Mouse (Mus musculus) midbrain, embryonic 15.5 days (tissue): Measurements from ENCODE around the gene Exoc4. TPM values are rescaled to one million over a fixed set of nuclear protein-coding genes. Genes with fewer than 3 reads are reported as not detected.
A peak's percentile ranks its signal among the peaks of the same experiment; 100 is the strongest.

Experiments used
- ATAC-seq: fragments of 200-750 bp; cut with Nextera tagmentation; replicated peaks from 2 replicates; pipeline ENCODE4 v1.8.0; 2017; ENCODE audit warnings: moderate TSS enrichment
- H3K27ac ChIP-seq: fragments of 300-500 bp; sonication (generic); 2 replicates; pipeline ENCODE4 v1.5.1; 2015; ENCODE audit warnings: mild to moderate bottlenecking, inconsistent platforms
- H3K27me3 ChIP-seq: fragments of 300-500 bp; sonication (generic); replicated peaks from 2 replicates; pipeline ENCODE4 v1.6.1; 2015; ENCODE audit warnings: inconsistent platforms
- H3K36me3 ChIP-seq: fragments of 300-500 bp; sonication (generic); replicated peaks from 2 replicates; pipeline ENCODE4 v1.6.1; 2015; ENCODE audit warnings: inconsistent platforms
- H3K4me1 ChIP-seq: fragments of 300-500 bp; sonication (generic); 2 replicates; pipeline ENCODE4 v1.6.1; 2015; ENCODE audit warnings: inconsistent platforms
- H3K4me2 ChIP-seq: fragments of 300-500 bp; sonication (generic); 2 replicates; pipeline ENCODE4 v1.6.1; 2015; ENCODE audit warnings: inconsistent platforms, mild to moderate bottlenecking, moderate library complexity
- H3K4me3 ChIP-seq: fragments of 300-500 bp; sonication (generic); 2 replicates; pipeline ENCODE4 v1.5.1; 2015; ENCODE audit warnings: mild to moderate bottlenecking, inconsistent platforms
- H3K9ac ChIP-seq: fragments of 300-500 bp; sonication (generic); 2 replicates; pipeline ENCODE4 v1.6.1; 2015; ENCODE audit warnings: mild to moderate bottlenecking, inconsistent platforms
- H3K9me3 ChIP-seq: fragments of 300-500 bp; sonication (generic); 2 replicates; pipeline ENCODE4 v1.6.1; 2016; ENCODE audit warnings: inconsistent platforms
- WGBS: fragments of 180-500 bp; shearing (Covaris S2); methylation state at CpG from one replicate; pipeline ENCODE4 v1.1.7; 2015; ENCODE audit warnings: mixed read lengths; 5-methylcytosine and 5-hydroxymethylcytosine counted together
- polyA plus RNA-seq: library from polyadenylated mRNA; unstranded; fragments of >200 nt; fragmentation: Nextera tagmentation; extraction: Ambion mirVana; gene quantifications from 2 replicates; pipeline ENCODE4 v1.2.1, GENCODE M21; 2015

Gene Exoc4
- polyA plus RNA-seq, 1 experiment from 2014 or later = 57.8 TPM

DNA sequence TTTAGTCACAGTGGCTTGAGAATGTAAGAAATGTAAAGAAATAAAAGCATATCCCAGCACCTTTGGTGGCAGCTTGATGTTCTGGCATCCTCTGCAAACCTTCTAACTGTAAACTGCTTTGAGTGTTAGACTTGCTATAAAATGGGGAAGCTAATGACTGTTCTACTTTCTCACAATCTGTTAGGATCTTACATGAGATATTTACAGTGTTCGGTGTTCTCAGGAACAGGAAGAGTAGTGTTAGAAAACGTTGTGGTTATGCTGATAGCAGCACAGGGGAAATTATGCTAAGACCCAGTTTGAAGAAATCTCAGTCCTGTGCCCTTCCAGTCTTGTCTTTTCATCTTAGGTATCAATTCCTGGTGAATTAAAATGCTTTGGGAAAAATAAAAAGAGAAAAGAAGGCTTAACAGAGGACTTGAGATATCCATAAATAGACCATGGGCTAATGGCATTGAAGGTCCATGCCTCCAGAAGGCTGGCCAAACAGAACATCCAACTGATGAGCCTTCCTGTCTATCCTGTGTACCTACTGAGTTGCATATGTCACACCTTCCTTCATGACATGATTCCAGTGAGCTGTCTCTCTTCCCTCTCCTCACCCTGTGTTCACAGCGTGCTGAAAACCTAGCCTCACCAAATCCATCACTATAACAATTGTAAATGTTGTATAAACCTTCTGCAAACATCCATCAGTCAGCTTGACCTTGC is 557.3 kb downstream of the Exoc4 start:
- H3K27ac ChIP-seq = no peak overlapping the region
- WGBS = 81% methylated on average over 3 of the region's 3 CpGs
- no peaks in the 10 kb centered on the region for H3K9me3 ChIP-seq
- no peaks in the 10 kb centered on the region for H3K4me1 ChIP-seq
- ATAC-seq = no peak
- no peaks in the 10 kb centered on the region for H3K27me3 ChIP-seq
- H3K36me3 ChIP-seq = no peaks in the 10 kb centered on the region
- H3K9ac ChIP-seq = no peak overlapping the region
- no peak overlapping the region for H3K4me3 ChIP-seq
- H3K4me2 ChIP-seq = no peak overlapping the region

GRCm38 (mm10) chr6:33814386-33814785 is 565.5 kb downstream of the Exoc4 start:
- peaks cover 4% of the 10 kb centered on the region; the same call in 1 of the 2 replicates for H3K4me1 ChIP-seq
- ATAC-seq = no peak
- 58% methylated on average over 2 of the region's 2 CpGs for WGBS

DNA sequence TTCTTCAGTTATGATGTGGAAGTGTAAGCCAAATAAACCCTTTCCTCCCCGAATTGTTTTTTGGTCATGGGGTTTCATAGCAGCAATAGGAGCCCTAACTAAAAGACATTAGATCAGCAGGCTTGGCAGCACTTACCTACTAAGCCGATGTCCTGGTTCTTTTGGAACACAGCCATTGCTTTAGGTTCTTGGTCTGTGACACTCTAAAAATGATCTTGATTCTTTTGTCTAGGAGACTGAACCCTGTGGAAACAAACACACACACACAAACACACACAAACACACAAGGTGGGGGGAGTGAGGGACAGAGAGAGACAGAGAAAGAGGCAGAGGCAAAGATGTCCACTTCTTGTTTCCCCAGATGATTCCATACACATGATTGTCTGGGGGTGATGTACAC is 574.3 kb downstream of the Exoc4 start:
- no peak overlapping the region for H3K9ac ChIP-seq
- H3K36me3 ChIP-seq = no peaks in the 10 kb centered on the region
- WGBS = 79% methylated on average over 2 of the region's 2 CpGs
- ATAC-seq = no peak
- no peak overlapping the region for H3K27ac ChIP-seq
- H3K4me3 ChIP-seq = no peak overlapping the region
- H3K27me3 ChIP-seq = no peaks in the 10 kb centered on the region
- H3K4me2 ChIP-seq = no peak overlapping the region
- no peaks in the 10 kb centered on the region for H3K4me1 ChIP-seq
- H3K9me3 ChIP-seq = no peaks in the 10 kb centered on the region

More at GRCm38 (mm10) chr6:33814386-33814785, 565.5 kb downstream of the Exoc4 start:
- Histone ChIP-seq H3K27ac (no peak overlapping the region), H3K36me3 (no peaks in the 10 kb centered on the region), H3K27me3 (no peaks in the 10 kb centered on the region), H3K4me2 (no peak overlapping the region), H3K9me3 (no peaks in the 10 kb centered on the region), H3K9ac (no peak overlapping the region), H3K4me3 (no peak overlapping the region)

DNA sequence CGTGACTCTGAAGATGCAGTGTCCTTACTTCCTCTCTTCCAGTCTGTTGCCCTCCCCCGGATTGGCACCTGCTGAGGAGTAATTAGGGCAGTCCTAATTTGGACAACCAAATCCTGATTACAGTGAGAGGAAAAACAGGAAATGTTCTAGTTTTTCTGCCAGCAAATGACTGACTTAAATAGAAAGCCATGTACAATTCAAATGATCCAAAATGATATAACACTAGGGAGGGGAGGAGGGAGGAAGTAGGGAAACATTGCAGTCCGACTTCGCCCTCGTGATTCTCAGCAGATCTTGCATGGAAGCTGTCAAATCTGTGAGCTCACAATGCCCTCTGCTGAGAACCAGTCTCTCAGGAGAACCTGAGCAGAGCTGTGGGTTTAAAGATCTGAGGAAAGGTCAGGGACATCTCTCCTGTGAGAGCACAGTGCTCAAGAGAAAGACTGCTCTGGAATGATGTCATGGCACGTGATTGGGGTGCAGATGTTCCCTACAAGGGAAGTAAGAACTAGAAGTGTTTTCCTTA is 575.0 kb downstream of the Exoc4 start:
- ATAC-seq = no peak
- Histone ChIP-seq H3K27me3 (no peaks in the 10 kb centered on the region), H3K9me3 (no peaks in the 10 kb centered on the region), H3K4me3 (no peak overlapping the region), H3K4me2 (no peak overlapping the region), H3K9ac (no peak overlapping the region), H3K36me3 (no peaks in the 10 kb centered on the region), H3K4me1 (no peaks in the 10 kb centered on the region), H3K27ac (no peak overlapping the region)
- 72% methylated on average over 6 of the region's 6 CpGs for WGBS

- Histone ChIP-seq H3K27me3 (no peaks in the 10 kb centered on the region), H3K36me3 (no peaks in the 10 kb centered on the region), H3K4me3 (no peak overlapping the region), H3K9ac (no peak overlapping the region), H3K4me2 (no peak overlapping the region), H3K4me1 (no peaks in the 10 kb centered on the region), H3K27ac (no peak overlapping the region), H3K9me3 (no peaks in the 10 kb centered on the region)
- ATAC-seq = no peak
- WGBS = 24% methylated on average over 6 of the region's 6 CpGs
These were observed 579.6 kb downstream of the Exoc4 start for GRCm38 (mm10) chr6:33828499-33828898.

- no peaks in the 10 kb centered on the region for H3K4me1 ChIP-seq
- no peak overlapping the region for H3K4me2 ChIP-seq
- 94% methylated on average over 4 of the region's 4 CpGs for WGBS
- H3K9me3 ChIP-seq = no peaks in the 10 kb centered on the region
- H3K4me3 ChIP-seq = no peak overlapping the region
- H3K27ac ChIP-seq = no peak overlapping the region
- H3K36me3 ChIP-seq = no peaks in the 10 kb centered on the region
- no peaks in the 10 kb centered on the region for H3K27me3 ChIP-seq
- H3K9ac ChIP-seq = no peak overlapping the region
- ATAC-seq = no peak
These were observed 580.4 kb downstream of the Exoc4 start for GRCm38 (mm10) chr6:33829261-33829660.

- Histone ChIP-seq H3K27me3 (no peaks in the 10 kb centered on the region), H3K4me2 (no peak overlapping the region), H3K4me1 (no peaks in the 10 kb centered on the region), H3K9me3 (no peaks in the 10 kb centered on the region), H3K27ac (no peak overlapping the region), H3K36me3 (no peaks in the 10 kb centered on the region), H3K9ac (no peak overlapping the region), H3K4me3 (no peak overlapping the region)
- WGBS = 93% methylated on average over 3 of the region's 3 CpGs
- ATAC-seq = no peak
These were observed 582.4 kb downstream of the Exoc4 start for GRCm38 (mm10) chr6:33831276-33831675.

- WGBS = 44% methylated on average over 4 of the region's 4 CpGs
- ATAC-seq = no peak
- H3K9ac ChIP-seq = no peak overlapping the region
These were observed 584.1 kb downstream of the Exoc4 start for GRCm38 (mm10) chr6:33832978-33833377.

DNA sequence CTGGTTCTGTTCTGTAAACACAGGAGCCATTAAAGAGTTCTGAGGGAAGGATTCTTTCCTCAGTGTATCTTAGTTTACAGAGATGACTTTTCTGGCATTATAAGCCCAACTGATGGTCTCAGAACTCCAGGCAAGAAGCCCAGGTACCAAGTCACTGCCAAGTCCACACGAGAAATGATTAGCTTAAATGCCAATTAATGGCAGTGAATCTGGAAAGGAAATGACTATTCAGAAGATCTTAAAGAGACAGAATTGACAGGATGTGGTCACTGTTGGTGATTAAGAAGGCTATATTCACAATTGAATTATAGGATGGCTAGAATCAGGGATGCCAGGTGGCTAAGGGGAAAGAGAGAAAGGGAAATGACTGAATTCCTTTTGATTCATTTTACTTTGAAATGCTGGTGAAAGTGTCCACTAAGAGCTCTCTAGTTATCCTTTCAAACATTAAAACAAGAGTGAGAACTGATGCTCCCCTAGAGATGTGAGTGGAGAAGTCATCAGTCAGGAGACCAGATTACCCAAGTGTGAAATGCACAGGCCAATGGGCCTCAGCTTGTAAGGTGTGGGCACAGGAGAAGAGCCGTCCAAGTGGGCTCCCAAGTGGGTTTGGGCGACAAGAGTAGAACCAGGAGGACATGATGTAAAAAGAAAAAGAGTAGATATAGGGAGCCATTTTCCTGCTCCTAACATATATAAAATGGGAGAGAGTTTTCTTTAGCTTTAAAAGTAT is 587.3 kb downstream of the Exoc4 start:
- Histone ChIP-seq H3K27me3 (no peaks in the 10 kb centered on the region), H3K27ac (no peak overlapping the region), H3K9ac (no peak overlapping the region), H3K9me3 (no peaks in the 10 kb centered on the region), H3K36me3 (no peaks in the 10 kb centered on the region), H3K4me3 (no peak overlapping the region), H3K4me1 (no peaks in the 10 kb centered on the region), H3K4me2 (no peak overlapping the region)
- ATAC-seq = no peak
- 88% methylated on average over 3 of the region's 3 CpGs for WGBS

More at GRCm38 (mm10) chr6:33832978-33833377, 584.1 kb downstream of the Exoc4 start:
- Histone ChIP-seq H3K4me3 (no peak overlapping the region), H3K4me1 (no peaks in the 10 kb centered on the region), H3K27ac (no peak overlapping the region), H3K27me3 (no peaks in the 10 kb centered on the region), H3K36me3 (no peaks in the 10 kb centered on the region), H3K4me2 (no peak overlapping the region), H3K9me3 (no peaks in the 10 kb centered on the region)

DNA sequence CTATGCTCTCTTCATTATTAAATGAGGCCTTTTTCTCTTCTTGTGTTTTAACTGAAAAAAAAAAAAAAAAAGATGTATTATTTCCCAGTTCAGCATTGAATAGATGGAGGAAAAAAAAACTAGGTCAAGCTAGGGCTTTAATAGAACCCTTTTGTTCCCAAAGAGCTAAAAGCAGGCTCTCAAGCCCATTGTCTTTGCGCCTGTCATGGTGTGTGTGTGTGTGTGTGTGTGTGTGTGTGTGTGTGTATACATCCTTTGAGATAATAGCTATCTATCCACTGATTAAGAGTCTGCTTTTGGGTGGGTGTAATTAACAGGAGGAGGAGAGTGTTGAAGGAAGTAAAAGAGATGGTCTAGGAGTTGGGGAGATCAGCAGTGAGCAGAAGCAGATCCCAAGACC is 594.0 kb downstream of the Exoc4 start:
- no peaks in the 10 kb centered on the region for H3K9me3 ChIP-seq
- no peak overlapping the region for H3K4me2 ChIP-seq
- H3K4me1 ChIP-seq = 0 out of 2 replicates have a peak, but pooled peaks cover 3% of the 10 kb centered on the region
- no peaks in the 10 kb centered on the region for H3K36me3 ChIP-seq
- no peak overlapping the region for H3K27ac ChIP-seq
- no peak for ATAC-seq
- WGBS = 48% methylated on average over 1 of the region's 1 CpGs
- no peak overlapping the region for H3K9ac ChIP-seq
- H3K4me3 ChIP-seq = no peak overlapping the region
- H3K27me3 ChIP-seq = no peaks in the 10 kb centered on the region

- H3K36me3 ChIP-seq = no peaks in the 10 kb centered on the region
- no peaks in the 10 kb centered on the region for H3K4me1 ChIP-seq
- H3K27me3 ChIP-seq = no peaks in the 10 kb centered on the region
- H3K4me3 ChIP-seq = no peak overlapping the region
- H3K4me2 ChIP-seq = no peak overlapping the region
- 39% methylated on average over 3 of the region's 3 CpGs for WGBS
- H3K9ac ChIP-seq = no peak overlapping the region
- H3K9me3 ChIP-seq = no peaks in the 10 kb centered on the region
- H3K27ac ChIP-seq = 0 out of 2 replicates have a peak overlapping the region, but pooled peaks have one; percentile 0
- ATAC-seq = 0 out of 2 replicates have a peak, but pooled peaks have one; percentile 65
These were observed 610.2 kb downstream of the Exoc4 start for GRCm38 (mm10) chr6:33859049-33859448.

DNA sequence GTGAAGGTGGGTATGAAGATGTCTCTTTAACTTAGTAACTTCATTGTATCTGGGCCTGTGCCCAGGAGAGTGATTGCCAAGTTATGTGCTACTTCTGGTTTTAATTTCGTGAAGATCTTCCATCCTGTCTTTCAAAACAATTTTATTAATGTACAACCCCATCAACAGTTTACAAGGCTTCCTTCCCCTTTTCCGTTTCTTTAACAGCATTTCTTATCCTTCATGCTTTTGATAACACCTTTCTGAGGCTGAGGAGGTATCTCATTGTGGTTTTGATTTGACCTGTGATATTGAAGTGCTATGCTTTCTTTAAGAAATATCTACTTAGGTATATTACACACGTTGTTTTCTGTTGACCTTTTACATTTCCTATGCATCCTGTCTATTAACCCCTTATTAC is 616.9 kb downstream of the Exoc4 start:
- 82% methylated on average over 3 of the region's 3 CpGs for WGBS
- no peak for ATAC-seq
- no peaks in the 10 kb centered on the region for H3K9me3 ChIP-seq

More for the DNA sequence above, 616.9 kb downstream of the Exoc4 start:
- H3K27me3 ChIP-seq = no peaks in the 10 kb centered on the region
- H3K27ac ChIP-seq = no peak overlapping the region
- H3K9ac ChIP-seq = no peak overlapping the region
- no peak overlapping the region for H3K4me3 ChIP-seq
- no peaks in the 10 kb centered on the region for H3K36me3 ChIP-seq
- peaks cover 4% of the 10 kb centered on the region for H3K4me1 ChIP-seq
- no peak overlapping the region for H3K4me2 ChIP-seq
